Mouse (Mus musculus) hindlimb bud, embryonic 11.5 days (tissue): ENCODE measurements at regions not wholly inside any gene's neighbourhood (a gene's known extent, or its start where the extent isn't known, plus 50 kb on each side); places are given as distances from the start of the nearest gene placed in this dataset.

ENCODE experiments used
- DNase-seq: peaks from one replicate; pipeline ENCODE4 v3.0.0-alpha.2; 2012; ENCODE audit warnings: low read depth, low spot score; ENCODE audit errors: extremely low spot score

DNA sequence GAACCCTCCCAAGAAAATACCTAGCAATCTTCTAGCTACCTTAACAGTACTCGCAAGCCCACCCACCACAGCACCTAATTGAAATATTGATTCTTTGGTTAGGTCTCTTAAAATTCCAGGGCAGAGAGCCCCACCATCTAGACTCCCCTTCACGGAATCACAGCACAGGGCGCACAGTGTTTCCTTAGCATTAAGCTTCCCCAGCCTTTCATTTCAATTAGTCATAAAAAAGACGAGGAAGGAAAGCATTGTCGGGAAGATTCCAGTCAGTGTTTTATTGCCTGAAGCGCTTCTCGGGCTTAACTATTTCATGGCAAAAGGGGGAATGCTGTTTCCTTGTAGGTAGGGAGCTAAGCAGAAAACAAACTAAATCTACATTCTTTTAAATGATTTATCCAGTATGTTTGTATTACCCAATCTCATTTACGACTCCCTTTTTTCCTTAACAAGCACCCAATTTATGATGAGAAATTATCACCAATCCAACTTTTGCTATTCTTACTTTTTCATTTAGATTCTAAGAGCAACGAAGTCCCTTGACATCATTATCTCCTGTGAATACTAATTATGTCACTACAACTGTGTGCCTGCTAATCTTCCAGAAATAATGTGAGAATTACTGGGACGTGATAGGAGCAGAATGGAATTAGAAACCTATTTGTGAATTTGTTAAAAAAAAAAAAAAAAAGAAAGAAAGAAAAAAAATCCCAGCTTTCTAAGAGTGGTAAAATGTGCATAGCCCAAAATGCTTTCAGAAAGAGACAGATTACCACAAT, 312.6 kb downstream of the Qdpr start:
- no peak for DNase-seq

DNA sequence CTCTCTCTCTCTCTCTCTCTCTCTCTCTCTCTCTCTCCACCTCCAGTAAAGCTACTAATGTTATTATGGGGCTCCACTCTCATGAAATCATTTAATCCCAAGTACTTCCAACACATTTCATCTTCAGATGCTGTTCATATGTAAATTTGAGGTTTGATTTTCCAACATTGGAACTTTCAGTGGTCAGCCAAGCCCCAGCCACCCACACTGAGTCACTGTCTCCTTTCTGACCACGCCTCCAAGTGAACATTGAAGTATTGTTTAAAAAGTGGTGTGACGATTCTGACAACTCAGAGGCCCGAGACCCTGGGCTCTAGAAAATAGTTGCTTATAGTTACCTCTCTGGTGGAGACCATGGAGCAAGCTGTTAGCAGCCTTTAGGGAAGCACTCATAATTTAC, 313.3 kb downstream of the Qdpr start:
- DNase-seq = no peak

GRCm38 (mm10) chr5:45127971-45128370, 322.1 kb downstream of the Qdpr start:
- DNase-seq = no peak

DNA sequence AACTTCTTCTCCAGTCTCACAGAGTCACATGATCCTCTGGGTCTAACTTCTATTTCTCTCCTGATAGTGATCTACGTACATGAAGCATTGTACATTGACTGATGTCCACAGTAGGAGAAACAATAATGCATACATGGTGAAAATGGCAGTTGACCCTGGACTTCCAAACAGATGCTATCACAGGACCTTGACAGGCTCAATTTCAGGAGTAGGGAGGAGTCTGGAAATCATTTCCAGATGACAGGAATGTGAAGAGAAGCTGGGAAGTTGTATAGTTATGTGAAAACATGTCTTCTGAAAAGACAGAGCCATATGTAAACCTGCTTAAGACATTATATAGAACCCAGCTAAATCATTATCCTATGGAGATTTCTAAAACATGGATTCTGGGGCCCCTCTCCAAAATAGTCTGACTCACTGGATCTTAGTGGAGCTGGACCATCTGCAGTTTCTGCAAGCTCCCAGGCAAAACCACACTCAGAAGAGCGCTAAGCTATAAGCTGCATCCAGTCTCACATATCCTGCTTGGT, 322.3 kb upstream of the Ldb2 start:
- no peak for DNase-seq

- DNase-seq = no peak
Observed at GRCm38 (mm10) chr5:45119757-45120156, 320.3 kb upstream of the Ldb2 start.

DNA sequence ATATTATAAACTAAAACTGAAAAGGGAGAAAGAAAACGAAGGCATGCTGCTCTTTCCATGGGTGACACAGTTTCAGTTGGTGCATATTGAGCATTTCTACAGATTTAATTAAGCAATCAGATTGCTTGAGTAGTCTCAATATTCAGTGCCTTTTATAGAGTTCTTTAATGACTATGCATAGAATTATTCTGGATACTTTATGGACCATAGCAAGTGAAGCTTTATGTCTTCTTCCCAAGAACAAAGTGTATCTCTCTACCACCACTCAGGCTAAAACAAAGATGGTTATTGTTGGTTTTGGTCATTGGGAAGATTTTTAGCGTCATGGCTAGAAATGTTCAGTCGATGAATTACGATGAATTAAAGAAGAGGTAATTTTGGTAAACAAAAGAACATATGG, 311.8 kb upstream of the Ldb2 start:
- no peak for DNase-seq

DNA sequence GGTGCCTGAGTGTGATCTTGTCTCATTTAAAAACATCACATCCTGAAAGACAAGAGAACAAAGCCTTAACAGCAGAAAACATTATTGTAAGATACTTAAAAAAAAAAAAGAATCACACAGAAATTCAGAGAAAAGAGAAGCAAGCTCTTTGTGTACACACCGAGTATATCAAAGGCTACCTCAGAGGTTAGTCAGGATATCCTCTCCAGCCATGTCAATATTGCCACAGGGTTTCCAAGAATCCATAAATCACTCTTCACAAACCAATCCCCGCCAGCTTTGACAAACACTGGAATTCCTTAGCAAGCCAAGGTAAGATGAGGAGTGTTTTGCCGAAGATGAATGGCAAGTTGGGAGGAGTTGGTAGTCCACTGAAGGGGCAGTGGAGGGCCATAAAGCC, 311.3 kb upstream of the Ldb2 start:
- DNase-seq = no peak

GRCm38 (mm10) chr5:45105236-45105816, 305.8 kb upstream of the Ldb2 start:
- DNase-seq = no peak

DNA sequence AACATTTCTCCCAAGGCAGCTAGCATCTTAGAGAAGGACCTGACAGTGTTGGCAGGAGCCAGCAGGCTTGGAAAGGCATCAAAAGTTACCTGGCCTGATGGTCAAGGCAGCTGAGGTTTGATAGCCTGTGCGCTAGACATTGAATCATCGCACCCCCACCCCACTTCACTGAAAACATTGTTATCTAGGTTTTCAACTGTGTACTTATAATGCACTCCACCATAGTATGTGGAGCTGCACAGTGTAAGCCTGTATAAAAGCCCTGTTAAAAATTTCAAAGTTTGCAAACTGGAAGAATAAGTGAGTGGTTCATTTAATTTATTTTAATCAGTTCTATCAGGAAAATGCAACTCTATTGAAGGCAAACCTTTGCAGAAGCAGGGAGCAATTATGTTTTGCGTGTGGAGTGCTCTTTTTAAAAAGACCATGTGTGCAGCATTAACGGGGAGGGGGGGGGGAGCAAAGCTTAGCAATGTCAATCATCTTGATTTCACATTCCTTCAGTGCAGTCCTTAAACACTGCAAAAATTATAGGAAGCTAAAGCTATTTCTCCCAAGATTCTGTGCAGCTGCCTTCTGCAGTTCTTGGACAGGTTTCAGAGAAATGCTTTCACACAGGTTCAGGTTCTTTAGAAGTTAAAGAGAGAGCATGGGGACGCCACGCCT, 304.4 kb upstream of the Ldb2 start:
- no peak for DNase-seq

DNA sequence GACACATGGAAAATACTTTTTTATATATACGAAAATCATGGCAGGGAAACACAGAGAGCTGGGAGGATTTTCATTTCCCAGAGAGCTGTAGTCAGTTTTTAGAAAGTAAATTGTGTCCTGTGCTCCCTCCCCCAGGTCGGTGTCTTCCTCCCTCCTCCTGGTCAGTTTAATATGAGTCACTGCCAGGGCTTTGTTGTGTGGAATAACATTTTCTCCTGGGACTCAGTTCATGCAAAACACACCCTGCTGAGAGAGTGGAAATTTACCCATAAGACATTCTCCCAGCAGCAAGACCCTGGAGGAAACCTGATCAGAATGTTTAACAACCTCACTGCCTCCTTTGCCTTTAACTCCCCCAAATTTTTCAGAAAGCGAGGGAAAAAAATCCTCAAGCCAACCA, 303.2 kb upstream of the Ldb2 start:
- DNase-seq = no peak

- no peak for DNase-seq
Observed at GRCm38 (mm10) chr5:45101777-45102176, 302.3 kb upstream of the Ldb2 start.

- no peak for DNase-seq
Observed at GRCm38 (mm10) chr5:45099082-45099481, 299.6 kb upstream of the Ldb2 start.

DNA sequence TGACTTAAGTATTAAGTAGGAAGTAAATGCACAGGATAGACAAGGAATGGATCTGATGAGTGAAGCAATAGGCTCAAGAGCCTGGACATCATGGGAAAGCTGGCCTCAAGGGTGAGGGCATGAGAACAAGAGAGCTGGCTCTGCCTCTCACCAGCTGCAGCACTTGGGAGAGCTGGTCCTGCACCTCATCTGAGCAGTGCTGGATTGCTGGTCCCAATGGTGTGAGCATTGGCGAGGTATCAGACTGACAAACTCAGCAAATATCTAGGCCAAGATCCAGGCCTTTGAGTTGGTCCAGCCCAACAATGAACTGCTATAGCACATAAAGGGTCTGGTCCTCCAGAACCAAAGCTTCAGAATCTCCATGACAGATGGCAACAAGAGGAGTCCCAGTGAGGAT, 298.5 kb upstream of the Ldb2 start:
- DNase-seq = no peak

DNA sequence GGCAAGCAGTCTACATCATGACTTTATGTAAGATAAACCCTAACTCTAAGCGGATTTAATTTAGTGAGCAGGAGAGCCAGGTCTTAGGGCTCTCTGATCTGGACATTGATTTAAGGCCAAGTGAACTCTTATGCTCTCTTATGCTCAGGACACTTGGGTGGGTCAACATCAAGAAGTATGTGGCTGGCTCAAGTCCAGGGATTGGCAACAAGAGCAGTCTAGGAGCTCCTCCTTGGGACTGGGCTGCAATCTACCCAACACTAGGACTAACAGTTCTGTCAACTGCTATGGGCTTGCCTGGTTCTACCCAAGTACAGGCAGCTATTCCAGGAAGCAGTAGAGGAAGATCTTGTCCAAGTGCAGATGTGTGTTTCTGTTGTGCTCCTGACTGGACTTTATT, 285.3 kb upstream of the Ldb2 start:
- no peak for DNase-seq

DNA sequence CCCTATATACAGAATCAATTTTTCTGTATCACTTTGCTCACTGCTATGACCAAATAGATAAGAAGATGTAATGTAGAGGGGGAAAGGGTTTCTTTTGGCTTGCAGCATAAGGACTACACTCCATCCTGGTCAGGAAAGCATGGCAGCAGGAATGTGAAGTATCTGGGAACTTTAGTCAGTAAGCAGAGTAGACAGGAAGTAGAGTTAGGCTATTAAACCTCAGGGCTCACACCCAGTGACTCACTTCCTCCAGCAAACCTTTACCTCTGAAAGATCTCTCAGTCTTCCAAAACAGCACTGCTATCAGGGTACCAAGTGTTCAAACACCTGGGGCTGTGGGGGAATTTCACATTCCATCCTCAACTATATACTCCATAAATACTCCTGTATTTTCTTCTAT, 283.1 kb upstream of the Ldb2 start:
- no peak for DNase-seq

GRCm38 (mm10) chr5:45076347-45076890, 276.9 kb upstream of the Ldb2 start:
- no peak for DNase-seq

DNA sequence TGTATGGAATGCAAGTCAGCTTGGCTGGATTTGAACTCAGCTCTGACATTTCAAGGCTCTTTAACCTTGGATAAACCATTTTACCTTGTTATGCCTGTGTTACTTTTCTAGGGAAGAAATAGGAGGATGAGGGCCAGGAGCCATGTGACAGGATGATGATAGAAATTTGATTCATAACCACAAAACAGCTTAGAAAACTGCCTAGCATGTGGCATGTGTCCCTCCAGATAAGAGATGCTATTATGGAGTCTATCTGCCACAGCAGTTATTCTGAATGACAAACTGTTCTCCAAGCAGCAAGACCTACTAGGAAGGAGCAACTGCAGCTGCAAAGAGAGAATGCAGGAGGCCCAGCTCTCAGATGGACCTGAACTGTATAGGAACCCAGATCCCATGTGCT, 275.7 kb upstream of the Ldb2 start:
- DNase-seq = no peak

- no peak for DNase-seq
Observed at GRCm38 (mm10) chr5:45072529-45072928, 273.0 kb upstream of the Ldb2 start.

DNA sequence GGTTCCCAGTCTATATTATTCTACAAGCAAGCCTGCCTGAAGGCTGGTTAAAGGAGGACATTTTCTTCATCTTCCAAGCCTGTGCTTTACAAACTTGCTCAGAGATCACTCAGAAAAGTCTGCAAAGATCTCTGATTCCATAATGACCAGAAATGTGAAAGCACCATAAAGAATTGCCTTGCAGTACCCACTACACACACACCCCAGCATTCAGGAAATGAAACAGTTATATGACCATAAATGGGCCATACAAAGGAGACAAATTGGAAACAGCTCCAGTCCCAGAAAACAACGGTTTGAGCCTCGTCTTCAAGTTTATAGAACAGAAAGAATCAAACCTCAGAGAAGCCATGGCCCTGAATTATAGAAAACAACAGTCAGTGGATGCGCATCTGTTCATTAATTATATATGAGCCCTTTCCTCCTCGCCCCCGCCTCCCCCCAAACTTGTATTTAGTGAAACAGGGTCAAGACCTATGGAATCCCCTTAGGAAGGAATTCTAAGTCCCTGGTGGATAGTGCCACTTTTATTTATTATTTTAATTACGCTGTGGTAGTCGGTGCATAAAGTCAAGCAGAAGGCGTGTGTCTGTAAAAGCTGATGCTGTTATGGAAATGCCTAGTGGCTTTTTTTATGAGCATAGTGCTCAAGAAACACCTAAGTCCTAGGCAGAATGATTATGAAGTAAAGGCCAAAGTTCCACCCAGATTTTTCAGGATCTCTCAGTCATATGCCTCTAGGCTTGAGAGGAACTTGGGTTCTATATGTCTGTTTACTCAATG, 266.6 kb upstream of the Ldb2 start:
- peak; percentile 58 for DNase-seq

DNA sequence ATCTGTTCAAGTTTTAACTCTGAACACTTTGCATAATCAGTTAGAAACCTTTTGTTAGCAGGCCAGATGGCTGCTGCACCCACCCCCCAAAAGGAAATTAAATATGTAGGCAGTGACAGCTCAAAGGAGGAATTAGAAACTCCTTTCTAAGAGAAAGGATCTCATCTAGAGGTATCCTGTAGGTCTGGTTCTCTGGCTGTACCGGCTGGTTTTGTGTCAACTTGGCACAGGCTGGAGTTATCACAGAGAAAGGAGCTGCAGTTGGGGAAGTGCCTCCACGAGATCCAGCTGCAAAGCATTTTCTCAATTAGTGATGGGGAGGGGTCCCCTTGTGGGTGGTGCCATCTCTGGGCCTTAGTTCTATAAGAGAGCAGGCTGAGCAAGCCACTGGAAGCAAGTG, 263.1 kb upstream of the Ldb2 start:
- DNase-seq = no peak
